Mouse (Mus musculus) urinary bladder, postnatal 25 days (tissue): Measurements from ENCODE around the gene P2rx4.
"Not testable (repeated sequence)": the region's sequence is repeated elsewhere in the genome, so short reads cannot be mapped to it uniquely, and the experiment has no call there.

ENCODE experiments used
- DNase-seq: peaks from one replicate; pipeline ENCODE4 v3.0.0; 2022; ENCODE audit warnings: low spot score

P2rx4 gene

GRCm38 (mm10) chr5:122707276-122708181 is at the start of gene P2rx4:
TSS of gene P2rx4 (plus strand) at chr5:122707544.
- peak; percentile 60 for DNase-seq

DNA sequence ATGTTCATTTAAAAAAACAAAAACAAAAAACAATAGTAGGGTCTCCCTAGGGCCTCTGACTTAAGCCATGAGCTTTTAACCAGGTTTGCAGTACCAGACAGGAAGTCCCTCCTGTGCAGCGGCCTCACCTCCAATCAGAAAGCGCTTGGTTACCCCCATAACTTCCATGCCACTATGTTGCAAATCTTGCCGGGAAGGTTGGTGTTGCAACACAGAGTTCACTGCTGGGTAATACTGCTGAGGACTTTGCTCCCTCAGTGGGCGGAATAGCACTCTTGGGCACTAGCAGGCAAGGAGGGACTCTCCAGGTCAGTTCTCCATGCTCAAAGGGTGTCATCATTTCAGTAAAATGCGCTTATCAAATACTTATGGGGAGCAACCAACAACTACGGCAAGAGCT is 44.8 kb upstream of the P2rx4 start:
- no peak for DNase-seq

- no peak for DNase-seq
Measured at GRCm38 (mm10) chr5:122665036-122665435, 42.3 kb upstream of the P2rx4 start.

DNA sequence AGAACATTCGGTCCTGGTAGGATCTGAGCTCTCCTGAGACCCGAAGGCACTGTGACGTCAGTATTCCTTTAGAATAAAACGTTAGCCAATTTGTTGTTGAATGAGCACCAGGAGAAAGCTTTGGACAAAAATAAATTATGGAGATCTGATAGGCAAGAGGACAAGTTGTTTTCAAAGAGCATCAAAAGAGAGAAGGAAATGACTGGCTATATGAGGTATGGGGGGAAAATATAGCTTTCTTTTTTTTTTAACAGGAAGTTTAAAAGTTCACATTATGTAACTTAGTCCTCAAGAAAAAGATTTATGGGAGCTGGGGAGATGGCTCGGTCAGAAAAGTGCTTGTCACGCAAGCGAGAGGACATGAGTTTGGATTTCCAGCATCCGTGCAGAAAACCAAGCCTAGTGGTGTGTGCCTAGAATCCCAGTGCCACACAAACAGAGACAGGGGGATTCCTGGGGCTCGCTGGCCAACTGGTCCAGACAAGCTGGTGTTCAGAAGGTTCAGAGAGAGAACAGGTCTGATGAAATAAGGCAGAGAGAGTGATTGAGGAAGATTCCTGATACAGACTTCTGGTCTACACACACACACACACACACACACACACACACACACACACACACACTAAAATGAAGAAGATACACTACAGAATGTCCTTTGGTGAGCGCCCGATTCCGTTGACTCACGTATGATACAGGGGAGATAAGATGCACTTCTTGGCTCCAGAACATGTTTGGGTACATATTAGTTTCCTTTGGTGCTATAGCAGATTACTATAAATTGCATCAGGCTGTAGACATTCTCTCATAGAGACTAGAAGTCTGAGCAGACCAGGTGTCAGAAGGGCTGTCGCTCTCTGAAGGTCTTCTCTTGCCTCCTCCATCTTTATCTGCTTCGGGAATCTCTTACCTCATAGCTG is 38.1 kb upstream of the P2rx4 start:
- DNase-seq = no peak

- not testable (repeated sequence) for DNase-seq
Measured at GRCm38 (mm10) chr5:122671641-122672040, 35.7 kb upstream of the P2rx4 start.

DNA sequence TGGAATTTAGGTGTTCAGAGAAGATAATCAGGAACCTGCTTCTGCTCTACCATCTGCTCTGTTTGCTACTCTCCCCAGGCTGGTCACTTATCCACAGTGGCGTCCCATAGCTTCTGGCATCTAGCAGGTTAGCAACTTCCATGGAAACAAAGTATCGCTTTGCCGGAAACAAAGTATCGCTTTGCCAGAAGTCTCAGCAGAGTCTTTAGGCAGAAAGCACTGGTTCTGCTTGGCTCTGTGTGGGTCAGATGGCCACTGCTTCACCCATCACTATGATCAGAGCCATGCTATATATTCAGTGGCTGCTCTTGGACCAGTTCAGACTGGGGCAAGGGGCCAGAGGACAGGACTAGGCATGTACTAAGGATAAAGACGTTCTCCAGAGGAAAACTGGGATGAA is 35.0 kb upstream of the P2rx4 start:
- no peak for DNase-seq

DNA sequence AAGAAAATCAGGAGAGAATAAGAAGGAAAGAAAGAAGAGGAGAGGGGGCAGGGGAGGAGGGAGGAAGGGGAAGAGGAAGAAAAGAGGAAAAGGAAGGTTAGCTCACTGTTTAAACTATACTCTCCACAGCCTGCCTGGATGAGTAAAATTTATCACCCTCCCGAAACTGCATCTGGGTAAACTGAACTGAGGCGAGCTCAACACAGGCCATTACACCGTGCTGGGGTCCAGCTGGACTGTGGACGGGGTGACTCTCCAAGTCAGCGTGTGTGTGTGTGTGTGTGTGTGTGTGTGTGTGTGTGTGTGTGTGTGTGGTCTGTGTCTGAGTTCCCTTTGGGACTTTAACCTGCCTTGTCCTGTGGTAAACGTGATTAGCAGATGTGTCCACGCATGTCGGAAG is 31.3 kb upstream of the P2rx4 start:
- DNase-seq = no peak

DNA sequence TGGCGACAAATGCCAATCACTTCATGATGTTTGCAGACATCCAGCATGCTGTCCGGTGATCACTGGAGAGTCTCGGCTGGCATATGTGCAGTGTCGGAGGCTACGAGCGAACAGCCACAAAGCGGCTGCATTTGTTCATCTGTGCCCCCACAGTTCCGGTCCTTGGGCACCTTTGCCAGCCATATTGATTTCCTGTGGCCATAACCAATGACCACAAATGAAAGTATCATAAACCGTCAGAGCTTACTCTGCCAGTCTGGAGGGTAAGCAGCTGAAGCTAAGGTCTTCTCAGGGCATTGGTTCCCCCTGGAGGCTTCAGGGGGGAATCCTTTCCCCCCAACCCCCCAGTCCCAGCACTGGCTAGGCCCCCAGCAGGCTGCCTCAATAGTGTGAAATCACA is 29.4 kb upstream of the P2rx4 start:
- DNase-seq = no peak

- DNase-seq = no peak
Measured at GRCm38 (mm10) chr5:122679881-122680280, 27.5 kb upstream of the P2rx4 start.

- DNase-seq = no peak
Measured at GRCm38 (mm10) chr5:122681276-122681675, 26.1 kb upstream of the P2rx4 start.

DNA sequence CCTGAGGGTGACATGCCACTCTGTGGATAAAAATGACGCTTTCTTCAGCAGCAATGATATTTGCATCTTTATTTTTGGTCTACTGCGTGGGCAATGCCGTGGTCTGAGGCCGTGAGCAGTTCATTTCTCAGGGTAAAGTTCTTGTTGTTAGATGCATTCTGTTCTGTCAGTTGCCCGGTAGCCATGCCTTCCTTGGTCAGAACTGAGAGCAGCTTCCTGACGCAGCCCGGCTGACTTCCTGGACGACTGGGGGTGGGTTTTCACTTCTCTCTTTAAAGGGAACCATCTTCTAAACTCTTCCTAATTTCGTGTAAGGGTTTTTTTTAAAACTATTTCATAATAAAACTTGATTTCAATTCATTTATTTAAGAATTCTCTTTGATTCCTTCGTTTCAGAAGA is 23.4 kb upstream of the P2rx4 start:
- no peak for DNase-seq

- DNase-seq = no peak
Measured at GRCm38 (mm10) chr5:122687391-122687790, 20.0 kb upstream of the P2rx4 start.

- DNase-seq = no peak
Measured at GRCm38 (mm10) chr5:122689153-122689552, 18.2 kb upstream of the P2rx4 start.

GRCm38 (mm10) chr5:122690486-122690885 is 16.9 kb upstream of the P2rx4 start:
- no peak for DNase-seq

DNA sequence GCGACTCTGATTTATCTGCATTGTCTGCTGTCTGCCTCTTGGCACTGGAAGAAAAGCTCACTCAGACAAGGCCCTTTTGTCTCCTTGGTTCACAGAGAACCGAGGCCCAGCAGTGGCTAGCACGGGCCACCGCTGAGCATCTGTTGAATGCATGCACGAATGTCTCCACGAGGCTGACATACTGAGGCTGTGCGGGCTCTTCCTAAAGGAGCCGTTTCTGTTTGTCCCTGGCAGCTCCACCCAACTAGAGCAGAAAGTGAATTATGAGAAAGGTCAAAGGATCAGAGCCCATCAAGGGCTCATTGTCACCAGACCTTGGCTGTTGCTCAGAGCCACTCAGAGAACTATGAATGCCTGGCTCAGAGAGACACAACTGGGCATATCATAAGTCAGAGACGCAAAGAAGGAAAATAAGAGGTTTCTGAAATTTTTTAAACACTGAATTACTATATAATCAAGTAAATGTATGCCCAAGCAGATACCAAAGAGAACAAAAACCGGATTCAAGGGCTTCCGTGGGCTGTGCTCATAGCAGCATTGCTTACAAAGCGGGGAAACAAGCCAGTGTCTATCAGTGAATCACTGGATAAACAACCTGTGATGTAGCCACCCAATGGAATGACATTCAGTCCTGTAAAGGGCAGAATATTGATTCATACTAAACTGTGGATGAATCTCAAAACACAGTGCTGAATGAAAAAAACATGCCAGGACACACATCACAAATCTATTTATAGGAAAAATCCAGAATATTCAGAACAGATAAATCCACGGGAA is 13.7 kb upstream of the P2rx4 start:
- no peak for DNase-seq

GRCm38 (mm10) chr5:122695516-122695915 is 11.8 kb upstream of the P2rx4 start:
- no peak for DNase-seq

GRCm38 (mm10) chr5:122698041-122698700 is 9.2 kb upstream of the P2rx4 start:
- no peak for DNase-seq

- no peak for DNase-seq
Measured at GRCm38 (mm10) chr5:122698701-122699060, 8.7 kb upstream of the P2rx4 start.

GRCm38 (mm10) chr5:122700109-122700836 is 7.1 kb upstream of the P2rx4 start:
- no peak for DNase-seq

- no peak for DNase-seq
Measured at GRCm38 (mm10) chr5:122700837-122701212, 6.5 kb upstream of the P2rx4 start.

- DNase-seq = no peak
Measured at GRCm38 (mm10) chr5:122702156-122702555, 5.2 kb upstream of the P2rx4 start.
